Mouse (Mus musculus): Measurements from ENCODE around the gene Ctsl. TPM values are rescaled to one million over a fixed set of nuclear protein-coding genes. Genes with fewer than 3 reads are reported as not detected.

Ctsl gene
- polyA plus RNA-seq, 1 experiment from 2014 or later, result 135 TPM

Other genes starting within 250 kb of the Ctsl start
- gene Slc35d2, start 241.5 kb downstream of the Ctsl start, polyA plus RNA-seq (2016; fragmentation: Nextera tagmentation; extraction: Ambion mirVana), result 1.5 and 2.8 TPM in 2 replicates
- gene Zfp367, start 217.7 kb downstream of the Ctsl start, polyA plus RNA-seq (2016; fragmentation: Nextera tagmentation; extraction: Ambion mirVana), result 17.6 and 18.8 TPM in 2 replicates
- gene Habp4, start 209.1 kb downstream of the Ctsl start, polyA plus RNA-seq (2016; fragmentation: Nextera tagmentation; extraction: Ambion mirVana), result 13.7 and 16.3 TPM in 2 replicates
- 18.8 TPM in 2 replicates for gene Cdc14b, start 95.6 kb downstream of the Ctsl start, polyA plus RNA-seq (2016; fragmentation: Nextera tagmentation; extraction: Ambion mirVana)
- gene Aaed1, start 58.2 kb downstream of the Ctsl start, polyA plus RNA-seq (2016; fragmentation: Nextera tagmentation; extraction: Ambion mirVana), result 26.3 and 27.2 TPM in 2 replicates
- gene Cdk20, start 61.4 kb upstream of the Ctsl start, polyA plus RNA-seq (2016; fragmentation: Nextera tagmentation; extraction: Ambion mirVana), result 10.2 and 10.8 TPM in 2 replicates
- not detected in 2 replicates for gene Fam240b, start 126.9 kb upstream of the Ctsl start, polyA plus RNA-seq (2016; fragmentation: Nextera tagmentation; extraction: Ambion mirVana)